Mouse (Mus musculus) c-Kit-positive CD71-positive TER-119-positive erythroid progenitor cells, embryonic 14.5 days (primary cell): ENCODE results near the gene Iqub.

Experiments
- DNase-seq: peaks from one replicate; pipeline ENCODE4 v3.0.0-alpha.2; 2013; ENCODE audit warnings: low spot score

Iqub gene

DNA sequence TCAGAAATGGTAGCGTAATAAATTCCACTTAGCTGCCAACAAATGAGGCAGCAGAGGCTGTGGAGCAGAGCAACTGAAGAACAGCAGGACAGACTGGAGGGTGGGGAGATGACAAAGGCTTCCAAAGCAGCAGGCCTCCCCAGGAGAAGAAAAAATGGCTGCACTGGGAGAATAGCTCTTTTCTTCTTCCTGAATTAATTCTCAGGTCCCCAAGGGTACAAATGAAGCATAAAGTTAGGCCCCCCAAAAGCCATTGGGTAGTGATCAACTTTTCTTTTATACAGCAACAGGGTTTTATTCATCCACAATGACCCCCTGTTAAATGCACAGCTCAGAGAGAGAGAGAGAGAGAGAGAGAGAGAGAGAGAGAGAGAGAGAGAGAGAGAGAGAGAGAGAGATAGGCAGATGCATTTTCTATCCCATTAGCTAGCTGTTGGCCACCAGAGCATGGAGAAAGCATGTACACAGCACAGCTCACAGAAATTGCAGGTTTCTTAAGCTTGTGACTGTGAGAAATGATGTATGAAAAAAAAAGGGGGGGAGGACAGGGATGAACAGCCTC, 44.2 kb downstream of the Iqub start:
- no peak for DNase-seq

- DNase-seq: no peak
Measured at GRCm38 (mm10) chr6:24470135-24470534, 44.7 kb downstream of the Iqub start.

GRCm38 (mm10) chr6:24456097-24456496, 58.8 kb downstream of the Iqub start:
- DNase-seq: peak; percentile 8

DNA sequence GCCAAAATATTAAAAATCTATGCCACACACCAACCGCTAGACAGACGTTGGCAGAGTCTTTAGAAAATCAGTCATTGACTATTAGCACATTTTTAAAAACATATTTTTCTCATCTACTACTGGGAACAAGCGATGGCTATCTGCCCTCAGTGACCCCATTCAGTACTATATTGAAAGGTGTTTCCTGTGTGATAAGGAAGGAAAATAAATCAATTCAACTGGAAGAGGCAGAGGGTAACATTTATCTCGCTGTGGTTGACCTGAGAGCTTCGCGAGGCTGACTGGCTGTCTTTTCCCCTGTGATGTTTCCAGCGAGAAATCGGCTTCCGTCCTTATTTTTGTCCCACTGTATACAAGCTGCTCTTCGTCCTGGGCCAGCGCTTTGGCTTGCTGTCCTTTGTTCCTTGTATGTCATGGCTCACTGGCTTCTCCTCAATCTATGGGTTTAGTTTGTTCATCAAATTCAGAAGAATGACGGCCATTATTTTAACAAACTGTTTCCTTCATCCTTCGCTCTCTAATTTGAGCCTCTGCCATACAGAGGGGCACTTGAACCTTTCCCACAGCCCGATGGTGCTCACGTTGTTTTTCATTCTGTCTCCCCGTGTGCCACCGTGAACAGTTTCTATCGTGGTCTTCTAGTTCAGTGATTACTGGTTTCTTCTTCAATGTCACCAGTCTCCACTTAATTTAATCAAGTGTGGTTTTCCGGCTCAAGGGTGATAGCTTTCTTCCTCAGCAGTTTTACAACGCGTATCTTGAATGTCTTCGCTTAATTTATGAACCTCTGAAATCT, 63.6 kb downstream of the Iqub start:
- DNase-seq: no peak

DNA sequence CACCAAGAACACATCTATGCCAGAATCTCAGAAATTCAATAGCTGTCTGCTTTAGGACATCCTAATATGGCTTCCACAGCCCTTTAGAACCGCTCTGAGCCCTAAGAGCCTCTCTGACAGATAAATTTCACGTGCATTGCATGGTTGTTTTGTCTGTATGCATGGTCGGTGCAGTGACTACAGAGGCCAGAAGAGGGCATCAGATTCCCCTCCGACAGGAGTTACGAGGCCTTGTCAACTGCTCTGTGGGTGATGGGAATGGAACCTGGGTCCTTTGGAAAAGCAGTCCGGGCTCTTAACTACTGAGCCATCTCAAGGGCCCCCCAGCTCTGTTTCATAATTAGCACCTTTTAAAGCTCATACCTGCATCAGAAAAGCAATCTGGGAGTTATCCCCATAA, 64.6 kb downstream of the Iqub start:
- DNase-seq: no peak

DNA sequence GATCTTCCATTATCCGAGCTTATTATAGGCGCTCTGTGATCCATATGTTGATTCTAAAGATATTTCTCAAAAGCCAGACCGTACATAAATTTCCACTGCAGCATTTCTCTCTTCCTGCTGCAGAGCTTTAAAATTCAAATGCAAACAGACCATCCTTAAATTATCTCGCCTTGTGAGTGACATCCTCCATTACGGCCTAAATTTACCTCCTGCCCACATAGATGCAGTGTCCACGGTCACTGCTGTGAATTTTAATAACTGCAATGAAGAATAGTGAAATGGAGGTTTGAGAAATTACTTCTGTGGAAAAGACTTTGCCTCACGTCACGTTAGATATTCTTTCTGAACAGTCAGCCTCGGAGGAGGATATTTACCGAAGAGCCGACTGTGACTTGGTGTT, 98.8 kb downstream of the Iqub start:
- DNase-seq: no peak

DNA sequence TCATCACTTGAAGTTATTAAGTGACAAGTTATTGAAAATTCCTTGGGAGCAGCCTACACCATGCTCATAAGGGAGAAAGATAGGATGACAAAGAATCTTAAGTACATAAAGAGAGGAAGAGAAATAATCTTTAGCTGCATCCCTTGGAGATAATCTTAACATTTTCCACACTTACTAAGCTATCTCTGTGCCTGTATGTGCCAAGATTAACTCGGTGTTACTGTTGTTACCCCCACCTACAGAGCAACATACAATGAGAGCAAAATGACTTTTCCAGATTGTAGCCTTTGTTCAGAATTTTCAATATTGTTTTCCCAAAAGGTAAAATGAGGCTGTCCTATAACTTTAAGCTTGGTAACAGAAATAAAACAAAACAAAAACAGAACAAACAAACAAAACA, 99.4 kb downstream of the Iqub start:
- DNase-seq: no peak

GRCm38 (mm10) chr6:24408573-24409427, 106.1 kb downstream of the Iqub start:
- no peak for DNase-seq

GRCm38 (mm10) chr6:24407743-24408142, 107.1 kb downstream of the Iqub start:
- no peak for DNase-seq

- DNase-seq: no peak
Measured at GRCm38 (mm10) chr6:24397237-24397647, 117.6 kb downstream of the Iqub start.
